Mouse (Mus musculus) midbrain, postnatal 0 days (tissue): ENCODE results near the gene Csn1s1. TPM values are rescaled to one million over a fixed set of nuclear protein-coding genes. Genes with fewer than 3 reads are reported as not detected.

Experiments used
- ATAC-seq: fragments of 200-750 bp; cut with Nextera tagmentation; 2 replicates; pipeline ENCODE4 v1.8.0; 2017; ENCODE audit warnings: moderate number of reproducible peaks, mild to moderate bottlenecking, moderate TSS enrichment, moderate library complexity; ENCODE audit not compliant: low FRiP score
- DNase-seq: peaks from one replicate; pipeline ENCODE4 v3.0.0-alpha.2; 2015; ENCODE audit warnings: low spot score
- H3K27ac ChIP-seq: fragments of 300-500 bp; sonication (generic); 2 replicates; pipeline ENCODE4 v1.5.1; 2014; ENCODE audit warnings: low read depth, mild to moderate bottlenecking, low read length, mixed read lengths
- H3K27me3 ChIP-seq: fragments of 300-500 bp; sonication (generic); 2 replicates; pipeline ENCODE4 v1.6.1; 2014; ENCODE audit warnings: low read length, control low read depth, mixed read lengths; ENCODE audit not compliant: insufficient read depth
- H3K36me3 ChIP-seq: fragments of 300-500 bp; sonication (generic); 2 replicates; pipeline ENCODE4 v1.6.1; 2014; ENCODE audit warnings: low read length, control low read depth, mixed read lengths; ENCODE audit not compliant: insufficient read depth
- H3K4me1 ChIP-seq: fragments of 300-500 bp; sonication (generic); 2 replicates; pipeline ENCODE4 v1.6.1; 2014; ENCODE audit warnings: mild to moderate bottlenecking, control low read depth, antibody characterized with exemption, low read length, mixed read lengths; ENCODE audit not compliant: insufficient read depth
- H3K4me2 ChIP-seq: fragments of 300-500 bp; sonication (generic); 2 replicates; pipeline ENCODE4 v1.6.1; 2014; ENCODE audit warnings: low read depth, mild to moderate bottlenecking, low read length, mixed read lengths; ENCODE audit not compliant: poor library complexity, severe bottlenecking
- H3K4me3 ChIP-seq: fragments of 300-500 bp; sonication (generic); 2 replicates; pipeline ENCODE4 v1.5.1; 2014; ENCODE audit warnings: low read depth, mild to moderate bottlenecking, low read length, moderate library complexity
- H3K9ac ChIP-seq: fragments of 300-500 bp; sonication (generic); replicated peaks from 2 replicates; pipeline ENCODE4 v1.6.1; 2014; ENCODE audit warnings: mild to moderate bottlenecking, low read length, moderate library complexity, mixed read lengths; ENCODE audit not compliant: poor library complexity, severe bottlenecking
- H3K9me3 ChIP-seq: fragments of 300-500 bp; sonication (generic); 2 replicates; pipeline ENCODE4 v1.6.1; 2016; ENCODE audit warnings: low read length, control low read depth
- CTCF ChIP-seq: IDR thresholded peaks from 2 replicates; pipeline ENCODE4 v1.5.1; 2016; ENCODE audit warnings: antibody characterized with exemption, mild to moderate bottlenecking
- WGBS: fragments of 180-500 bp; shearing (Covaris S2); extraction: QIAGEN DNeasy Blood & Tissue Kit; methylation state at CpG from one replicate; pipeline ENCODE4 v1.1.7; 2014; 5-methylcytosine and 5-hydroxymethylcytosine counted together
- polyA plus RNA-seq: library from polyadenylated mRNA; unstranded; fragments of >200 nt; fragmentation: Nextera tagmentation; extraction: Ambion mirVana; gene quantifications from 2 replicates; pipeline ENCODE4 v1.2.1, GENCODE M21; 2015
- total RNA-seq: library from RNA; depleted of rRNA; stranded (reverse); fragments of >200 nt; gene quantifications from 2 replicates; pipeline ENCODE4 v1.2.3, GENCODE M21; 2014; rRNA removed

Csn1s1 gene
- 1.8 TPM in 1 of 2 replicates, not detected in the other for total RNA-seq
- polyA plus RNA-seq: 0.39 and 0.47 TPM in 2 replicates

DNA sequence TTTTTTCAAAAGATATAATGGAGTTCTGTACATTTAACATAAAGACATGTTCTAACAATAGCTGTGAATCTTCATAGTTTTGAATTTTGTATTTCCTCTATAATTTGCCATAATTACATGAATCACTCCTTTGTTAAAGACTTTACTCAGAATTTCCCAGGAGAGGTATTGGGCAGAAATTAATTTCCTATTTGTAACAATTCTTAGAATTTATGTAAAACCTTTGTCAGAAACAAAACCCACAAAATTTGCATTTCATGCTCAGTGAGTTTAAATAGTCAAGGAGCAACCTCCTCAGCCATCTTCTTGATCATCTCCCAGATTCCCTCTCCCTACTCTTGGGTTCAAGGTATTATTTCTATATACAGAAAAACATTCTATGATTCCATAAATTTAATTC is at the start of gene Csn1s1:
Csn1s1 (plus strand) TSS at position 301 of the 400 bp plus-strand sequence.
- Histone ChIP-seq H3K36me3 (no peaks in the 10 kb centered on the region), H3K27me3 (no peaks in the 10 kb centered on the region), H3K4me3 (no peak within 1 kb of the TSS), H3K9me3 (no peaks in the 10 kb centered on the region), H3K4me1 (no peaks in the 10 kb centered on the region), H3K27ac (no peak within 1 kb of the TSS), H3K4me2 (no peak within 1 kb of the TSS), H3K9ac (no peak within 1 kb of the TSS)
- ATAC-seq: no peak
- DNase-seq: no peak
- TF ChIP-seq CTCF: no peak

GRCm38 (mm10) chr5:87622681-87623080 is 43.3 kb upstream of the Csn1s1 start:
- no peak for TF ChIP-seq CTCF
- ATAC-seq: no peak
- H3K4me3 ChIP-seq: no peak overlapping the region

GRCm38 (mm10) chr5:87642787-87643186 is 23.2 kb upstream of the Csn1s1 start:
- Histone ChIP-seq H3K4me2 (no peak overlapping the region), H3K9me3 (no peaks in the 10 kb centered on the region), H3K36me3 (no peaks in the 10 kb centered on the region), H3K4me3 (no peak overlapping the region), H3K27me3 (no peaks in the 10 kb centered on the region), H3K4me1 (no peaks in the 10 kb centered on the region), H3K9ac (no peak overlapping the region), H3K27ac (no peak overlapping the region)
- peak; percentile 43 for TF ChIP-seq CTCF
- DNase-seq (no peak), ATAC-seq (no peak)

More at GRCm38 (mm10) chr5:87622681-87623080, 43.3 kb upstream of the Csn1s1 start:
- H3K4me2 ChIP-seq: no peak overlapping the region
- H3K4me1 ChIP-seq: no peaks in the 10 kb centered on the region
- no peaks in the 10 kb centered on the region for H3K36me3 ChIP-seq
- no peak overlapping the region for H3K27ac ChIP-seq
- peak; percentile 0 for DNase-seq
- H3K27me3 ChIP-seq: no peaks in the 10 kb centered on the region
- no peaks in the 10 kb centered on the region for H3K9me3 ChIP-seq
- no peak overlapping the region for H3K9ac ChIP-seq

DNA sequence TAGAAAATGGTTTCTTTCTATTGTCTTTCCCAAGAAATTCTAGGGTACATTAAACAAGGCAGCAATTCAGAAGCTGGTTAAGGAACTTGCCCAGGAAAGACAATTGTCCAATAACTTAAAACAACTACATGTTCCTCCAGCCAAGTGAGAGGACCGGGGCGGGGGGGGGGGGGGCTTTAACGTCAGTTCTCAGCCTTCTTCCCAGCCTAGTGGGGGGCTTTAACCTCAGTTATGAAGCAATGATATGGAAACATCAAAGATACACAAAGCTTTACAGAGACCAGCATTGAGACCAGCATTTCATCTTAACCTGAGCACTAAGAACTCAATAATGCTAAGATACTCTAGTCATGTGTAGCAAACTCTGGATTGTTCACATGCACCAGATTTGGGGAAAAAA is 33.5 kb downstream of the Csn1s1 start, which contains the start of gene Csn2:
Csn2 (minus strand) TSS at position 101 of the 400 bp plus-strand sequence.
- H3K27ac ChIP-seq: no peak within 1 kb of the TSS
- no peak for DNase-seq
- no peaks in the 10 kb centered on the region for H3K27me3 ChIP-seq
- H3K4me3 ChIP-seq: no peak within 1 kb of the TSS
- H3K4me2 ChIP-seq: no peak within 1 kb of the TSS
- no peak for TF ChIP-seq CTCF
- no peaks in the 10 kb centered on the region for H3K36me3 ChIP-seq
- H3K4me1 ChIP-seq: no peaks in the 10 kb centered on the region
- no peak for ATAC-seq
- no peaks in the 10 kb centered on the region for H3K9me3 ChIP-seq
- no peak within 1 kb of the TSS for H3K9ac ChIP-seq
- 75% methylated on average over 3 of the region's 3 CpGs for WGBS

DNA sequence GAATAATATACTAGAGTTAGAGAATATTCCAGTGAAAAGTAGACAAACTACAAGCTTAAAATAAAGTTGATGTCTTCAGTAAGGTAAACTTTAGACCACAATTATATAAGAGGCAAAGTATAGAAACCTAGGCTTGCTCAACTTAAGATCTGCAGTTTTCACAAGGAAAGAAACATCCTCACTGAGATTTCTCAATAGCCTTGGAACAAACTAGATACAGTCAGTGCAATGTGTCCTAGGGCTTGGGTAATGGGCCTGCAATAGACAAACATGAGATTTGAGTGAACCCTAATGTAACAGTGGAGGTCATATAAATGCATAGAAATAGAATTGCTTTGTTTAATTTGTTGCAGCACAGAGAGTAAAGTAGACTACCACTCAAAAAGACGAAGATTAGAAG is 39.9 kb downstream of the Csn1s1 start:
- no peaks in the 10 kb centered on the region for H3K4me1 ChIP-seq
- no peak overlapping the region for H3K4me2 ChIP-seq
- WGBS: 73% methylated on average over 1 of the region's 1 CpGs
- no peaks in the 10 kb centered on the region for H3K9me3 ChIP-seq
- no peak overlapping the region for H3K27ac ChIP-seq
- H3K36me3 ChIP-seq: no peaks in the 10 kb centered on the region
- DNase-seq (no peak), ATAC-seq (no peak)
- no peaks in the 10 kb centered on the region for H3K27me3 ChIP-seq
- no peak overlapping the region for H3K9ac ChIP-seq
- no peak overlapping the region for H3K4me3 ChIP-seq
- TF ChIP-seq CTCF: no peak

Other genes starting within 250 kb of the Csn1s1 start
- not detected in 2 replicates for gene Ugt2b38, start 242.0 kb upstream of the Csn1s1 start, total RNA-seq
- gene Ugt2b38, start 242.0 kb upstream of the Csn1s1 start, polyA plus RNA-seq: not detected in 2 replicates
- 0.22 TPM in 1 of 2 replicates, not detected in the other for gene Ugt2a2, start 183.9 kb upstream of the Csn1s1 start, total RNA-seq
- 0.33 TPM in 1 of 2 replicates, not detected in the other for gene Ugt2a2, start 183.9 kb upstream of the Csn1s1 start, polyA plus RNA-seq
- gene Gm43638, start 179.4 kb upstream of the Csn1s1 start, total RNA-seq: 0.19 TPM in 1 of 2 replicates, not detected in the other
- gene Gm43638, start 179.4 kb upstream of the Csn1s1 start, polyA plus RNA-seq: not detected in 2 replicates
- 0.19 TPM in 1 of 2 replicates, not detected in the other for gene Ugt2a1, start 175.3 kb upstream of the Csn1s1 start, total RNA-seq
- gene Ugt2a1, start 175.3 kb upstream of the Csn1s1 start, polyA plus RNA-seq: 0.15 and 0.43 TPM in 2 replicates
- gene Sult1b1, start 128.0 kb upstream of the Csn1s1 start, total RNA-seq: not detected in 2 replicates
- not detected in 2 replicates for gene Sult1b1, start 128.0 kb upstream of the Csn1s1 start, polyA plus RNA-seq
- not detected in 2 replicates for gene Sult1d1, start 97.2 kb upstream of the Csn1s1 start, total RNA-seq
- gene Sult1d1, start 97.2 kb upstream of the Csn1s1 start, polyA plus RNA-seq: 0.10 TPM in 1 of 2 replicates, not detected in the other
- gene Sult1e1, start 74.6 kb upstream of the Csn1s1 start, total RNA-seq: not detected in 2 replicates
- 0.16 TPM in 1 of 2 replicates, not detected in the other for gene Sult1e1, start 74.6 kb upstream of the Csn1s1 start, polyA plus RNA-seq
- not detected in 2 replicates for gene Csn2, start 33.4 kb downstream of the Csn1s1 start, total RNA-seq
- not detected in 2 replicates for gene Csn2, start 33.4 kb downstream of the Csn1s1 start, polyA plus RNA-seq
- gene Csn1s2a, start 108.4 kb downstream of the Csn1s1 start, total RNA-seq: not detected in 2 replicates
- not detected in 2 replicates for gene Csn1s2a, start 108.4 kb downstream of the Csn1s1 start, polyA plus RNA-seq
- gene Csn1s2b, start 141.9 kb downstream of the Csn1s1 start, total RNA-seq: not detected in 2 replicates
- not detected in 2 replicates for gene Csn1s2b, start 141.9 kb downstream of the Csn1s1 start, polyA plus RNA-seq
- gene Prr27, start 159.5 kb downstream of the Csn1s1 start, total RNA-seq: not detected in 2 replicates
- gene Prr27, start 159.5 kb downstream of the Csn1s1 start, polyA plus RNA-seq: not detected in 2 replicates
- not detected in 2 replicates for gene Odam, start 218.8 kb downstream of the Csn1s1 start, total RNA-seq
- gene Odam, start 218.8 kb downstream of the Csn1s1 start, polyA plus RNA-seq: not detected in 2 replicates